Mouse (Mus musculus): ENCODE results near the gene Vmn1r9.

- TF ChIP-seq EP300 (IDR thresholded peaks at IDR 0.05; ENCODE audit: low read depth), result no peak
- no peak for TF ChIP-seq CTCF (IDR thresholded peaks at IDR 0.05; ENCODE audit: low read depth)
Observed at GRCm38 (mm10) chr6:57066487-57066886, at the start of gene Vmn1r9.
